Mouse (Mus musculus): ENCODE results near the gene Pgbd1. TPM values are rescaled to one million over a fixed set of nuclear protein-coding genes. Genes with fewer than 3 reads are reported as not detected.
"Not testable (repeated sequence)": the region's sequence is repeated elsewhere in the genome, so short reads cannot be mapped to it uniquely, and the experiment has no call there.

The Pgbd1 gene
- polyA plus RNA-seq, 1 experiment from 2014 or later = 3.5 TPM

- H3K9ac ChIP-seq (replicated peaks) = no peak overlapping the region
- 72% methylated on average over 15 of the region's 15 CpGs for WGBS
- H3K4me1 ChIP-seq = no peaks in the 10 kb centered on the region
- no peak overlapping the region for H3K27ac ChIP-seq (replicated peaks)
- no peak overlapping the region for H3K4me3 ChIP-seq
- H3K27me3 ChIP-seq = no peaks in the 10 kb centered on the region
- no peak for ATAC-seq (replicated peaks)
- H3K9me3 ChIP-seq = no peaks in the 10 kb centered on the region
- no peaks in the 10 kb centered on the region for H3K36me3 ChIP-seq
- H3K4me2 ChIP-seq (replicated peaks) = no peak overlapping the region
Observed at GRCm38 (mm10) chr13:21414231-21415212, 26.3 kb downstream of the Pgbd1 start.

GRCm38 (mm10) chr13:21408805-21409459 is 31.9 kb downstream of the Pgbd1 start:
- ATAC-seq (replicated peaks) = peak; percentile 49
- Histone ChIP-seq H3K27ac (replicated peaks) (peak overlapping the region; percentile 85), H3K27me3 (no peaks in the 10 kb centered on the region), H3K9ac (replicated peaks) (peak overlapping the region; percentile 70), H3K4me2 (replicated peaks) (peak overlapping the region; percentile 71), H3K9me3 (no peaks in the 10 kb centered on the region), H3K4me3 (peak overlapping the region; percentile 54), H3K4me1 (peaks cover 5% of the 10 kb centered on the region), H3K36me3 (no peaks in the 10 kb centered on the region)
- WGBS = 54% methylated on average over 11 of the region's 11 CpGs

GRCm38 (mm10) chr13:21407969-21408804 is 32.7 kb downstream of the Pgbd1 start:
- peaks cover 6% of the 10 kb centered on the region for H3K4me1 ChIP-seq
- peak overlapping the region; percentile 54 for H3K4me3 ChIP-seq
- no peaks in the 10 kb centered on the region for H3K9me3 ChIP-seq
- peak overlapping the region; percentile 71 for H3K4me2 ChIP-seq (replicated peaks)
- ATAC-seq (replicated peaks) = peak; percentile 97
- no peaks in the 10 kb centered on the region for H3K36me3 ChIP-seq
- H3K9ac ChIP-seq (replicated peaks) = peak overlapping the region; percentile 70
- peak overlapping the region; percentile 85 for H3K27ac ChIP-seq (replicated peaks)
- no peaks in the 10 kb centered on the region for H3K27me3 ChIP-seq
- WGBS = 4% methylated on average over 27 of the region's 27 CpGs

GRCm38 (mm10) chr13:21407341-21407740 is 33.5 kb downstream of the Pgbd1 start:
- 78% methylated on average over 11 of the region's 11 CpGs for WGBS
- no peak overlapping the region for H3K27ac ChIP-seq (replicated peaks)
- ATAC-seq (replicated peaks) = no peak
- no peaks in the 10 kb centered on the region for H3K27me3 ChIP-seq
- no peak overlapping the region for H3K4me3 ChIP-seq
- peaks cover 7% of the 10 kb centered on the region for H3K4me1 ChIP-seq
- H3K9me3 ChIP-seq = no peaks in the 10 kb centered on the region
- no peaks in the 10 kb centered on the region for H3K36me3 ChIP-seq
- H3K4me2 ChIP-seq (replicated peaks) = no peak overlapping the region
- H3K9ac ChIP-seq (replicated peaks) = no peak overlapping the region

GRCm38 (mm10) chr13:21402848-21403247 is 38.0 kb downstream of the Pgbd1 start:
- Histone ChIP-seq H3K27me3 (no peaks in the 10 kb centered on the region), H3K4me1 (peaks cover 35% of the 10 kb centered on the region), H3K4me2 (replicated peaks) (peak overlapping the region; percentile 67), H3K9me3 (no peaks in the 10 kb centered on the region), H3K36me3 (peaks cover 11% of the 10 kb centered on the region), H3K4me3 (peak overlapping the region; percentile 97), H3K27ac (replicated peaks) (peak overlapping the region; percentile 70; the same call in 1 of the 2 replicates), H3K9ac (replicated peaks) (peak overlapping the region; percentile 90)
- WGBS = 1% methylated on average over 2 of the region's 2 CpGs
- ATAC-seq (replicated peaks) = peak; percentile 49; the same call in 1 of the 2 replicates

GRCm38 (mm10) chr13:21402287-21402846 is 38.5 kb downstream of the Pgbd1 start, which contains the start of gene Zkscan3:
Gene Zkscan3, minus strand, starts transcription at chr13:21402755.
- peak; percentile 98 for ATAC-seq (replicated peaks)
- WGBS = 0% methylated on average over 35 of the region's 35 CpGs
- Histone ChIP-seq H3K4me1 (peaks cover 32% of the 10 kb centered on the region), H3K9ac (replicated peaks) (peak within 1 kb of the TSS; percentile 90), H3K27me3 (no peaks in the 10 kb centered on the region), H3K4me2 (replicated peaks) (peak within 1 kb of the TSS; percentile 67), H3K9me3 (no peaks in the 10 kb centered on the region), H3K27ac (replicated peaks) (peak within 1 kb of the TSS; percentile 70), H3K4me3 (peak within 1 kb of the TSS; percentile 97), H3K36me3 (peaks cover 11% of the 10 kb centered on the region)

GRCm38 (mm10) chr13:21401636-21402286 is 39.1 kb downstream of the Pgbd1 start:
- Histone ChIP-seq H3K27me3 (no peaks in the 10 kb centered on the region), H3K4me1 (peaks cover 32% of the 10 kb centered on the region), H3K9ac (replicated peaks) (peak overlapping the region; percentile 90), H3K27ac (replicated peaks) (peak overlapping the region; percentile 70), H3K4me2 (replicated peaks) (peak overlapping the region; percentile 67), H3K9me3 (no peaks in the 10 kb centered on the region), H3K4me3 (peak overlapping the region; percentile 97), H3K36me3 (peaks cover 11% of the 10 kb centered on the region)
- peak; percentile 53 for ATAC-seq (replicated peaks)
- 12% methylated on average over 12 of the region's 12 CpGs for WGBS

GRCm38 (mm10) chr13:21401166-21401565 is 39.7 kb downstream of the Pgbd1 start:
- peak overlapping the region; percentile 90; the same call in 1 of the 2 replicates for H3K9ac ChIP-seq (replicated peaks)
- no peak for ATAC-seq (replicated peaks)
- WGBS = 70% methylated on average over 3 of the region's 3 CpGs
- H3K4me3 ChIP-seq = peak overlapping the region; percentile 97
- H3K4me2 ChIP-seq (replicated peaks) = peak overlapping the region; percentile 67
- no peaks in the 10 kb centered on the region for H3K9me3 ChIP-seq
- peaks cover 32% of the 10 kb centered on the region for H3K4me1 ChIP-seq
- no peak overlapping the region for H3K27ac ChIP-seq (replicated peaks)
- no peaks in the 10 kb centered on the region for H3K27me3 ChIP-seq
- H3K36me3 ChIP-seq = peaks cover 11% of the 10 kb centered on the region

- Histone ChIP-seq H3K9me3 (no peaks in the 10 kb centered on the region), H3K27ac (replicated peaks) (no peak overlapping the region), H3K4me3 (no peak overlapping the region), H3K9ac (replicated peaks) (no peak overlapping the region), H3K4me1 (peaks cover 30% of the 10 kb centered on the region), H3K27me3 (no peaks in the 10 kb centered on the region), H3K36me3 (peaks cover 41% of the 10 kb centered on the region), H3K4me2 (replicated peaks) (no peak overlapping the region)
- ATAC-seq (replicated peaks) = no peak
- 91% methylated on average over 2 of the region's 2 CpGs for WGBS
Observed at GRCm38 (mm10) chr13:21397486-21397885, 43.4 kb downstream of the Pgbd1 start.

- H3K4me3 ChIP-seq; H3K27ac ChIP-seq (replicated peaks); H3K9me3 ChIP-seq; H3K9ac ChIP-seq (replicated peaks); H3K4me2 ChIP-seq (replicated peaks); ATAC-seq (replicated peaks); H3K27me3 ChIP-seq: not testable (repeated sequence)
- Histone ChIP-seq H3K4me1 (peaks cover 20% of the 10 kb centered on the region), H3K36me3 (peaks cover 55% of the 10 kb centered on the region)
- 98% methylated on average over 18 of the region's 18 CpGs for WGBS
Observed at GRCm38 (mm10) chr13:21396048-21396447, 44.8 kb downstream of the Pgbd1 start.

GRCm38 (mm10) chr13:21395623-21396022 is 45.2 kb downstream of the Pgbd1 start:
- WGBS = 96% methylated on average over 6 of the region's 6 CpGs

More at GRCm38 (mm10) chr13:21395623-21396022, 45.2 kb downstream of the Pgbd1 start:
- Histone ChIP-seq H3K9me3 (no peaks in the 10 kb centered on the region), H3K27me3 (no peaks in the 10 kb centered on the region), H3K27ac (replicated peaks) (no peak overlapping the region), H3K4me2 (replicated peaks) (no peak overlapping the region), H3K9ac (replicated peaks) (no peak overlapping the region), H3K4me3 (no peak overlapping the region), H3K36me3 (peaks cover 59% of the 10 kb centered on the region), H3K4me1 (peaks cover 16% of the 10 kb centered on the region)
- no peak for ATAC-seq (replicated peaks)

Data from forebrain, embryonic 15.5 days (tissue).